ENCODE assay signal across 10 mouse cellular contexts in the genomic region with DNA sequence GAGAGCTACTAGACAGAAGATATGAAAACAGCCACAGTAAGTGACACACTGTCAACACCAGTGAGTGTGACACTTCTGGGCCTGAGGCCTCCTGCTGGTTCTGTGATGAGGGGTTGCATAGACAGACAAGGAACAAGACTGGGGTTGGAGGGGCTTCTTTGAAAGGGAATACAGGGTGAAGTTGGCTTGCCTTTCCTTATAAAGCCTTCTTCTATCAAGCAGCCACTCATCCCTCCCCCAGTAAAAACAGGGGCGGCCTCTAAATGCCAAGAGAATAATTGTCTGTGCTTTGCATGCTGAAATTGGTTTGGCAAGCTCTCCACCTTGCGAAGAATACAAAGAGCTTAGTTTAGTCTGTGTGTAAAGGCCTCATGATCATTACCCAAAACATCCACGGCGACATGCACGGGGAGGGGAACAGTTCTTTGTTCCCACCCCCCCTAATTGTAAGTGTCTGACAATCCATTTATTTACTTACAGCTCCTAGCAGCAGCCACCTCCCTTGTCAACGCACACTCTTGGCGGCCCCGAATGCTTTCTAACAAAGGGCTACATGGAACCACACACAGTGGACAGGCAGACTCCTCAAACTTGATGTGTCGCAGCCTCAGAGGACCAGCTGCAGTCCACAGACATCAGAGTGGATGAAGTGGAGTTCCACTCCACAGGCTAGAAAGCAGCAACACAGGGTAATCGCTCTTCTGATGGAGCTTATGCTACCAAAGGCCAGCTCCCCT.
DNase-seq lines count a peak whose midpoint lies in the region; ATAC-seq and TF ChIP-seq lines count a peak whose summit lies in the region.
"Had no signal": no experiment of that assay in that cellular context is flagged by ENCODE, and none has a peak within 500 bp of the region (broad histone marks: within the 10 kb centered on the region; RNA-seq: fewer than 3 reads in every experiment).

No protein-coding gene starts in this region.

- H3K27ac ChIP-seq in layer of hippocampus, adult 2 months = peak overlapping the region; percentile 52
- peak overlapping the region; percentile 33; the same call in 1 of the 2 replicates for H3K27ac ChIP-seq in forebrain, embryonic 14.5 days (ENCODE audit: low read depth, low read length)
- no peak overlapping the region for H3K27ac ChIP-seq in neural tube, embryonic 15.5 days (replicated peaks)
- no peak overlapping the region for H3K27ac ChIP-seq in kidney, embryonic 16.5 days (ENCODE audit: low read length)
- H3K27ac ChIP-seq: embryonic facial prominence, embryonic 15.5 days had no signal

- H3K27me3 ChIP-seq in forebrain, embryonic 14.5 days (replicated peaks; ENCODE audit: control insufficient read depth, insufficient read depth, low read length) = no peaks in the 10 kb centered on the region
- H3K27me3 ChIP-seq in neural tube, embryonic 15.5 days (replicated peaks) = no peaks in the 10 kb centered on the region
- no peaks in the 10 kb centered on the region for H3K27me3 ChIP-seq in kidney, embryonic 16.5 days (ENCODE audit: insufficient read depth, low read length)
- H3K27me3 ChIP-seq: embryonic facial prominence, embryonic 15.5 days had no signal

- intact Hi-C loops in gastrocnemius, postnatal 14 days (cut with DNase I; ENCODE audit: low total_unique reads) = no loop called here

- H3K36me3 ChIP-seq in forebrain, embryonic 14.5 days (ENCODE audit: control insufficient read depth, insufficient read depth, low read length) = no peaks in the 10 kb centered on the region
- H3K36me3 ChIP-seq in neural tube, embryonic 15.5 days = no peaks in the 10 kb centered on the region
- H3K36me3 ChIP-seq in kidney, embryonic 16.5 days (ENCODE audit: insufficient read depth, low read length) = no peaks in the 10 kb centered on the region
- H3K36me3 ChIP-seq: embryonic facial prominence, embryonic 15.5 days had no signal

- no peak overlapping the region for H3K9ac ChIP-seq in forebrain, embryonic 14.5 days (ENCODE audit: low read length)
- no peak overlapping the region for H3K9ac ChIP-seq in neural tube, embryonic 15.5 days (replicated peaks)
- no peak overlapping the region for H3K9ac ChIP-seq in kidney, embryonic 16.5 days (replicated peaks; ENCODE audit: low read length)
- H3K9ac ChIP-seq: embryonic facial prominence, embryonic 15.5 days had no signal

- H3K4me1 ChIP-seq in forebrain, embryonic 14.5 days (ENCODE audit: control insufficient read depth, insufficient read depth, low read length) = peaks cover 8% of the 10 kb centered on the region
- H3K4me1 ChIP-seq in neural tube, embryonic 15.5 days = 0 out of 2 replicates have a peak, but pooled peaks cover 6% of the 10 kb centered on the region
- no peaks in the 10 kb centered on the region for H3K4me1 ChIP-seq in kidney, embryonic 16.5 days (ENCODE audit: insufficient read depth, low read length)

- WGBS in forebrain, embryonic 14.5 days = 8% methylated on average over 10 of the region's 10 CpGs
- 30% methylated on average over 10 of the region's 10 CpGs for WGBS in neural tube, embryonic 15.5 days
- 79% methylated on average over 10 of the region's 10 CpGs for WGBS in kidney, embryonic 16.5 days

- no peak overlapping the region for H3K4me3 ChIP-seq in layer of hippocampus, adult 2 months
- no peak overlapping the region for H3K4me3 ChIP-seq in forebrain, embryonic 14.5 days (ENCODE audit: low read depth, low read length)
- H3K4me3 ChIP-seq in neural tube, embryonic 15.5 days (replicated peaks) = no peak overlapping the region
- no peak overlapping the region for H3K4me3 ChIP-seq in kidney, embryonic 16.5 days (ENCODE audit: low read length)
- H3K4me3 ChIP-seq: embryonic facial prominence, embryonic 15.5 days had no signal

- TF ChIP-seq CTCF in layer of hippocampus, adult 2 months (conservative IDR thresholded peaks at IDR 0.05) = no peak

- no peak overlapping the region for H3K4me2 ChIP-seq in forebrain, embryonic 14.5 days (ENCODE audit: low read length)
- H3K4me2 ChIP-seq in neural tube, embryonic 15.5 days = no peak overlapping the region
- no peak overlapping the region for H3K4me2 ChIP-seq in kidney, embryonic 16.5 days (replicated peaks; ENCODE audit: low read depth, low read length)
- H3K4me2 ChIP-seq: embryonic facial prominence, embryonic 15.5 days had no signal

- peak; percentile 94 for ATAC-seq in forebrain, embryonic 14.5 days
- ATAC-seq in neural tube, embryonic 15.5 days (ENCODE audit: low FRiP score) = peak; percentile 65
- ATAC-seq in kidney, embryonic 16.5 days (ENCODE audit: low FRiP score, low TSS enrichment) = no peak

- no peaks in the 10 kb centered on the region for H3K9me3 ChIP-seq in forebrain, embryonic 14.5 days (replicated peaks; ENCODE audit: control insufficient read depth, low read length)
- H3K9me3 ChIP-seq in neural tube, embryonic 15.5 days (replicated peaks) = no peaks in the 10 kb centered on the region
- no peaks in the 10 kb centered on the region for H3K9me3 ChIP-seq in kidney, embryonic 16.5 days (ENCODE audit: low read length)
- H3K9me3 ChIP-seq: embryonic facial prominence, embryonic 15.5 days had no signal

- peak; percentile 26 to 40 for DNase-seq in layer of hippocampus, adult 2 months (ENCODE audit: low spot score in 2 of 2)
- DNase-seq in layer of hippocampus, postnatal 36 days = no peak
- DNase-seq in forebrain, embryonic 14.5 days (ENCODE audit: low spot score) = peak; percentile 88
- peak; percentile 11 to 16 for DNase-seq in layer of hippocampus, adult 8-10 months (ENCODE audit: low spot score in 2 of 2)
- no peak for DNase-seq in adrenal gland, postnatal 36 days
- DNase-seq in gastrocnemius, postnatal 14 days = no peak
- DNase-seq: kidney, postnatal 10 days had no signal

Comparison
In these comparisons a context has a peak if more than half of its experiments do, and no peak if none do; other contexts are left out.
1. DNase-seq: peak in layer of hippocampus, adult 2 months (2 of 2), forebrain, embryonic 14.5 days (single experiment) and layer of hippocampus, adult 8-10 months (2 of 2); none in layer of hippocampus, postnatal 36 days (0 of 2), adrenal gland, postnatal 36 days (0 of 2) and gastrocnemius, postnatal 14 days (single experiment).
2. H3K27ac ChIP-seq: peak in layer of hippocampus, adult 2 months (single experiment) and forebrain, embryonic 14.5 days (single experiment); none in neural tube, embryonic 15.5 days (single experiment) and kidney, embryonic 16.5 days (single experiment).